Mouse (Mus musculus) heart, adult 11 months (tissue): ENCODE data around the gene Chchd6.
A peak's percentile ranks its signal among the peaks of the same experiment; 100 is the strongest.

ENCODE experiments used
- DNase-seq: peaks from one replicate; pipeline ENCODE4 v3.0.0; 2022

The Chchd6 gene

GRCm38 (mm10) chr6:89584634-89585409, 10.6 kb downstream of the Chchd6 start:
- DNase-seq = no peak

- DNase-seq = no peak
These were observed 12.3 kb downstream of the Chchd6 start for GRCm38 (mm10) chr6:89583170-89583569.

DNA sequence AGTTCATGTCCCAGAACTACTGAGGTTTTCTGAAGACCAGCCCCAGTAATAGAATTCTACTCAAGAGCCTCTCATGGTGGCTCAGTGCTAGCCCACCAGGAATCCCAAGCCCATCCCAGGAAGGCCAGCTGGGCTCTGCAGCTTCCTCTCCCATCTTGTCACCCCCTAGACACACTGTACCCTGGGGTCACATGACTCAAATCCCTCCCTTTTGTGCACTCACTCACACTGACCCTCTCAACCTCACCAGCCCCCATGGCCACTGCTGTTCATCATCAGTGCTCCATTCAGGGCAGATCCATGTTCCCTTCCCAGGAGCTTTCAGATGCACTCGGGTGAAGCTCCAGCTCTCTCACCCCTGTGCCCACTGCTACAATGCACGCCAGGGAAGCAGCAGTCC, 20.8 kb downstream of the Chchd6 start:
- peak; percentile 51 for DNase-seq

DNA sequence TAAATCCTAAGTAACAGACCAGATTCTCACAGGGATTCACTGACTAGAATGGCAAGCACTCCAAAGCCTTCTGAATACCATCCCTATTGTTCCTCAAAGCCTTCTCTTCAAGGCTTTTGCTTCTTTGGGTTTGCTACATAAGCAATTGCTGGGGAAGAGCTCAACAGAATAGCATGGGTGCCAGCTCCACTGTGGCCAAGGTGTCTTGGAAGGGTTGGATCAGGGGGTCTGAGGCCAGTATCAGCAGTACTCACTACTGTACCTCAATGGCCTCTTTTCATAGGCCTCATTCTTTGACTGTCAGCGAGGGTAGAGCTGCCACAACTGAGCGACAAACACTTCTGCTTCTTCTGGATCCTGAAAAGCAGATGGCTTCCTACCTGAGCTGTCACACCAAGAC, 21.7 kb downstream of the Chchd6 start:
- peak; percentile 68 for DNase-seq

DNA sequence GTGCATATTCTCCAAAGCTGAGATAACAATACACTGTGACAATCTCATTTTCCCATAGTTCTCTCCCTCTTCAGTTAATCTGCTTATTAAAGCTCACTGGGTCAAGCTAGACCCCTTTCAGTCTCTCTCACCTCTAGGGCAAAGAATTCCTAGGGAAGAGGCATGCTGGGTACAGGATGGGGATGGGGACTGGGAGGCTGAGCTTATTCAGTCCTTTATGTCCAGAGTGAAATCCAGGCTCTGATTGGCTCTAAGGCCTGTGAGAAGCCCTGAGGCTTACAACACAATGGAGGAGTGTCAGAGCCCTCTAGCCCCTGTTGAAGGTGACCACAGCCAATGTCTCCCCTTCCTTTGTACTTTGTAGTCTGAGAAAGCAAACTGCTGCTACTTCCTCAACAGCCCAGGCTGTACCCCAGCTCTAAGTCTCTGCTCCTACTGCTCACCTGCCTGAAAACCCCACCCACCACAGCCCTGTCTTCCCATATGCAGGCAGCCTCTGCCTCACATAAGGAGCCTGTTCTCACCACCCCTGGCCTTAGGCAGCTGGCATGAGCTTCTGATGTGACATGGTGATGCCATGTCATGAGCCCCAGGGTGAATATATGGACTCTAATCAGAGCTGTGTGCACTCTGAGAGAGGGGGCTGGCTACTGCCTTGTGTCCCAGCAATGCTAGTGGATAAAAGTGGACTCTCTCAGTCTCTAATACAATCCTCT, 22.4 kb downstream of the Chchd6 start:
- peak; percentile 85 for DNase-seq

DNA sequence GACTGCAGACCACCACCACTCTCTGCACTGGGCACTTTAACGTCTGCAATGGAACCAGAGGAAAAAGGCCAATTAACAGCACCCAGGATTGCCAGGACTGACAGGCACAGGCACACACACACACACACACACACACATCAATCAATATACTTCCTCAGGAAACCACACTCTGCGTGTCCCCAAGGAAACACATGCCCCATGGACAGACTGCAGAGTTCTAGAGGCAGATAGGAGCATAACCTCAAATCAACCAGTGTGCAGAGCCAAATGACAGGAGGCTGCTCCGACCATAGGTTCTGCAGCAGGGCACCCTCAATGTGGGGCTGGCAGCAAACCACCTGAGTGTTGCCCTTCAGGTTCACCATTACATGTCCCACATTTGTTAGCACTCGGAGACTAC, 26.1 kb downstream of the Chchd6 start:
- peak; percentile 64 for DNase-seq

DNA sequence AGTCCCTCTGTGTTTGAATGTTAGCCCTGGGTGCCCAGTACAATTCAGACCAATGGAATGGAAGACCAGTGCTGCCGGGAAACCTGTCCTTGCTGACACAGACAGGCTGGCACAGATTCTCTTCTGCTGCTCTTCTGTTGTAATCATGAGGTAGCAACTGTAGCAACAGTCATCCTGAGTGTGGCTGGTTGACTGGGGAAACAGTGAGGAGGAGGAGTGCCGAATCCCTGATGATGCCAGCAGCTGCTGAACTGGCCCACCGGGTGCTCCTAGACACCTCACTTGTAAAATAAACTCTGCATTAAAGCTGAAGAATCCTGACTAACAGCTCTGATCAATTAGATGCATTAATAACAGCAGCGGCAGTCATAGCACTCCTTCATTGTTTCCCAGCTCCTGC, 28.7 kb downstream of the Chchd6 start:
- DNase-seq = peak; percentile 61

DNA sequence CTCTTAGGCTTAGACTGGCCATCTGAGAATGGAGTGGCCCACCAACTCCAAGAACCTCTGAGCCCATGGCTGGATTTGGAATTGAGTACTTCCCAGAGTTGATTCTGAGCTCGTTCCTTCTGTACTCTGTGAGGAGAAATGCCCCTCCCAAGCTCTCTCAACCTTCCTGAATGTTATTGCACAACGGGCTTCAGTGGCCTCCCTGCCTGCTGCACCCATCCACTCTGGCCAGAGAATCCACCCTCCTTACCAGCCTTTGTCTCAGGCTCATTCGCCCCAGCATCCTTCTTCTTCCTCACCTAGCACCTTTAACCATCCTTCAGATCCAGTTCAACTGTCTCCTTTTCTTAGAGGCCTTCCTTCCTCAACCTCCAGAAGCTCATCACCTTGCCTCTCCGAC, 32.1 kb downstream of the Chchd6 start:
- DNase-seq = peak; percentile 62

- no peak for DNase-seq
These were observed 34.6 kb downstream of the Chchd6 start for GRCm38 (mm10) chr6:89560826-89561225.

DNA sequence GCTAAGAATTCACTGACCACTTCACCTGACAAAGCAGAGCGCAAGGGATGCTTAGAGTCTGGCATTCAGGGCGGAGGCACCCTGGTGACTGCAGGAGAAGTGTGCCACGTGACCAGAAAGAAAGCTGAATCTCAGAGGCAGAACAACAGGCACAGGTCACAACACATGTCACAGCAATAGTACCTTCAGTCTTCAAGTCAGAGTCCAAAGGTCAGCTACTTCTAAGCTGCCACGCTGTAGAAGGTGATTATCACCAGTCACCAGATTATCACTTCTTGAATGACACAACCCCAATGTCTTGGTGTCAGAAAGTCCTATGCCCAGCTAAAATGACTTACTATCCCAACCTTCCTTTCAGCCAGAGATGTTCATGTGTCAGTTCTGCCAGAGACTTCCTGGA, 37.8 kb downstream of the Chchd6 start:
- DNase-seq = no peak

GRCm38 (mm10) chr6:89556566-89556965, 38.9 kb downstream of the Chchd6 start:
- peak; percentile 97 for DNase-seq

GRCm38 (mm10) chr6:89555971-89556370, 39.5 kb downstream of the Chchd6 start:
- peak; percentile 95 for DNase-seq

GRCm38 (mm10) chr6:89554029-89554428, 41.4 kb downstream of the Chchd6 start:
- peak; percentile 80 for DNase-seq

DNA sequence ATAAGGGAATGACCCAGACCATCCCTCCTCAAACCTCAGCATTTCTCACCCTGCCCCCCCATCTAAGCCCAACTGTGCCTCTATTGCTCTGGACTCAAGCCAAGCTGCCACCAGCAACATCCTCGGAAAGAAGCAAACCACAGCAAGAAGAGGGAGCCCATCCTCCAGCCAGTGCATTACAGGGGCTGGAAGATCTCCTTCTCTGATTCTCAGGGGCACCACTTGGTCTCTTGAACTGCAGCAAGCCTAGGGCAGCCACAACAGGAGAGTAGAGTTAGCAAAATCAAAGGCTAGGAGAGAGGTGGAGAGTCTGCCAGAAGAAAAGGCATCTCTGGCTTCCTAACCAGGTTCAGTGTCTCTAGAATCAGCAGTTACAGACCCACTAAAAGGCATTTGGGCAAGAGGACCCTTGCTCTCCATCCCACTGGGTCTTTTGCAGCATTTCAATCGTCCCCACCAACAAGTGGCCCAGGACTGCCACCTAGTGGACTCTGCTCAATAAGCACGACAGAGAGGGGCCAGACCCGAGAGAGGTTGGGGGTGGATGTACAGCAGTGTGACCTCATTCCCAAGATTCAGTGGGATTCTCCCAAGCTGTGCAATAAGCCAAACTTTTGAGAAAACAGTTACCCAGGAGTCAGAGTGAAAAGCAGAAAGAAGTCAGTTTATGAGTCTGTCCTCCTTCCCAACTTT, 42.3 kb downstream of the Chchd6 start:
- peak; percentile 97 for DNase-seq

DNA sequence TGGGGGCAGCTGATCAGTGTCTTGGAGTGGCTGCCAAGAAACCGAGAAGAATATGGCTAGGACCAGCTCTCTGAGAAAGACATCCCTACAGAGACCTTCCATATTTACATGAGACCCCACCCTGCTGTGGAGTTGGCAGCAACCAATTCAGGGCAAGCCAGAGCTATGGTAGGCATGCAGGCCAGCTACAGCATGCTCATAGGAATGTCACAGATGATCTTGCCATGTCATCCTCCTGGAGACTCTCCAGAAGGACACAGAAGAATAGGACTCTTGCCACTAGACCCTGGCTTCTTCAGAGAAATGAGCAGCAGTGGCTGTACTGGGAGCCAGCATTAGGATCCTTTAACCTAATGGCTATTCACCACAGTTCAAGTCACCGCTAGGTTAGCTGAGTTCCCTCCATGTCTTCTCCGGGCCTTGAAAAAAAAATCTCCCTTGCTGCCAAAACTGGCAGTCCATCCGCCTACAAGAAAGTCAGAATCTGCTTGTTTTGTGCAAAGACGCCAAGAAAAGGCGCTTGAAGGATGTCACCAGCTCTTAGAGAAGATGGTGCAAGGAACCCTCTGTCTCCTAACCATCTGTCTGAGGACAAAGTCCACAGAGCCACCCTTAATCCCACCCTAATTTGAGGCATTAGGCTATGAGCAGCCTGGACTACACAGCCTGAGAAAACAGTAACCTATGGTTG, 43.0 kb downstream of the Chchd6 start:
- DNase-seq = peak; percentile 84

- peak; percentile 81 for DNase-seq
These were observed 46.3 kb downstream of the Chchd6 start for GRCm38 (mm10) chr6:89549157-89549556.

DNA sequence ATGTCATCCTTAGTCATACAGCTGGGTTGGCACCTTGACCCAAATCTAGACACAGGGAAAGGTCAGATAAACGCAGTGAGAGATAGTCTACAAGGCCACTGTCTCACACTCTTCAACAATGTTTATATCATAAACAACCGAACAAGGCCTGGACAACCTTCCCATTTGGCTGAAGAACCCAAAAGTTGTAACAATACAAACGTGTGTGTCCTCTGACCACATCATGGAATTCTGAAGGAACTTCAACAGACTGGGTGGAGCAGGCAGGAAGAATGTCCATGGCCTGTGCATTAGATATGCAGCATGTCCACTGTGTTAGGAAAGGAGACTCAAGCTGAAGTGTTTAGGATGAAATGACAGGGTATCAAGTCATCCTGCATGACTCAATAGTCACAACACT, 47.5 kb downstream of the Chchd6 start:
- DNase-seq = peak; percentile 62

- no peak for DNase-seq
These were observed 57.2 kb downstream of the Chchd6 start for GRCm38 (mm10) chr6:89538102-89538751.

DNA sequence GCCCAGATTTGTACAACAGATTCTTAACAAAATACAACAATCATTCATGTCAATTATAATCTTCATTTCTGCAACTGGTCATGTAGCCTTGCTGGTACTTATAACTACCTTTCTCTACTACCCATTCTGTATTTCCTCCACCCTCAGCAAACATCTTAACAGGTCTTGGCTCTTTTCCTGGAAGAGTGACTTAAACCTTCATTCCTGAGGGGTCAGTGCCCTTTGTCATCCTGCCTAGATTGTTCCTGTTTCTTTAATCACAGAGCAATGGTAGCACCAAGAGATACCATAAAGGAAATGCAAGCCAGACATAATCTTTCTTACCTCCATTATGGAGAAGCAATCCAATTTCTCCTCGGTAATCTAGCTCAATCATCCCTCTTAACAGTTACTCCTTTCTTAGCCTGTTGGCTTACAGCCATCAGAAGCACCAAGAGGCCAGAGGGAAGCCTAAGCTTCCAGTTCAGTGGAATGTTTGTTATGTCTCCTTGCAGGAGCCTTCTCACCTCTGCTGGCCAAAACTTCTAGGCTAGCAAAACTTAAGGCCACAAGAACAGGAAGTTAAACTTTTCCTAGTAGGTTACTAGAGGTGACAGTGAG, 59.7 kb downstream of the Chchd6 start:
- DNase-seq = peak; percentile 29

DNA sequence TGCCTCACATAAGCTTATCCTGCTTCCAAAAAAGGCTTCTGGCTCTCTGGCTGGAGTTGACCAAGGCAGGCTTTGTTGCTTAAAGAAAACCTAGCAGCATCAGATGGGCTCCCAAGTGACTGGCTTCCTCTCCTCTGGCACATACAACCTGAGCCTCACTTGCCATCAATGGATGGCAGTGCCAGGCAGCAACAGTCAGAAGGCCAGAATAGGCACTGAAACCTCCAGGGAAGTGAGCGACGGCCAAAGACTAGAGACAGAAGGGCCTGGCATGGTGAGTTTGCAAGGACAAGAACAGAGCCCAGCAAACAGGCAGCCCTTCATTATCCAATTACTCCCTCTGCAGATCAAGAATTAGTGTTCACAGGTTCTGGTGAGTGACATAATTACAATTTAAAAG, 70.7 kb downstream of the Chchd6 start:
- peak; percentile 87 for DNase-seq

GRCm38 (mm10) chr6:89510154-89510553, 85.3 kb downstream of the Chchd6 start:
- DNase-seq = no peak

GRCm38 (mm10) chr6:89508725-89509124, 86.7 kb downstream of the Chchd6 start:
- DNase-seq = peak; percentile 80
